Mouse (Mus musculus) neural tube, postnatal 0 days (tissue): ENCODE data around the gene Zkscan3. TPM values are rescaled to one million over a fixed set of nuclear protein-coding genes. Genes with fewer than 3 reads are reported as not detected.

Source experiments
- microRNA counts: library from miRNA; unstranded; fragments of <30 nt; microRNA quantifications from one replicate; lab custom pipeline; 2015
- microRNA-seq: library from miRNA; unstranded; fragments of <30 nt; microRNA quantifications from one replicate; pipeline ENCODE4, GENCODE M21; 2016
- polyA plus RNA-seq: library from polyadenylated mRNA; unstranded; fragments of >200 nt; fragmentation: Nextera tagmentation; extraction: Ambion mirVana; gene quantifications from 2 replicates; pipeline ENCODE4 v1.2.1, GENCODE M21; 2015

Zkscan3 gene
- 44.7 and 45.6 TPM in 2 replicates for polyA plus RNA-seq

GRCm38 (mm10) chr13:21402287-21402846, at the start of gene Zkscan3:
Gene Zkscan3, minus strand, starts transcription at chr13:21402755.

GRCm38 (mm10) chr13:21440503-21441206, 38.1 kb upstream of the Zkscan3 start, which contains the start of gene Pgbd1:
Gene Pgbd1, minus strand, starts transcription at chr13:21441058.

GRCm38 (mm10) chr13:21362621-21363248, 39.8 kb downstream of the Zkscan3 start, which contains the start of gene Zscan12:
Gene Zscan12, plus strand, starts transcription at chr13:21362820.

GRCm38 (mm10) chr13:21346610-21347009, 55.9 kb downstream of the Zkscan3 start, which contains the start of gene Olfr1367:
Gene Olfr1367, plus strand, starts transcription at chr13:21346910.

MicroRNA genes within 50 kb of the gene (microRNA counts, 519-probe panel; counts per million panel counts)
- microRNA mmu-miR-1896 (lab: Ali Mortazavi, UCI) = 40.5 counts per million

Small RNA genes within 50 kb of the gene (microRNA-seq; reads per million reads assigned to microRNA genes)
- gene Mir1896 (not detected), gene Mir6942 (not detected)

Other genes starting within 250 kb of the Zkscan3 start
- 66.3 and 68.1 TPM in 2 replicates for gene Trim27, start 223.3 kb downstream of the Zkscan3 start, polyA plus RNA-seq
- gene Gpx5, start 110.0 kb downstream of the Zkscan3 start, polyA plus RNA-seq = not detected in 2 replicates
- 0.51 and 0.79 TPM in 2 replicates for gene Gpx6, start 90.6 kb downstream of the Zkscan3 start, polyA plus RNA-seq
- gene Olfr1367, start 55.8 kb downstream of the Zkscan3 start, polyA plus RNA-seq = not detected in 2 replicates
- gene Zscan12, start 39.9 kb downstream of the Zkscan3 start, polyA plus RNA-seq = 7.2 and 7.6 TPM in 2 replicates
- 1.4 and 1.9 TPM in 2 replicates for gene Pgbd1, start 38.3 kb upstream of the Zkscan3 start, polyA plus RNA-seq
- gene Zscan26, start 51.0 kb upstream of the Zkscan3 start, polyA plus RNA-seq = 20.9 and 22.4 TPM in 2 replicates
- gene Nkapl, start 65.8 kb upstream of the Zkscan3 start, polyA plus RNA-seq = 3.3 and 4.2 TPM in 2 replicates
- gene Zkscan4, start 76.2 kb upstream of the Zkscan3 start, polyA plus RNA-seq = 7.6 and 9.4 TPM in 2 replicates
- gene Gm10065, start 76.7 kb upstream of the Zkscan3 start, polyA plus RNA-seq = not detected in 2 replicates
- 0.37 and 0.65 TPM in 2 replicates for gene AK157302, start 92.5 kb upstream of the Zkscan3 start, polyA plus RNA-seq
- 9.1 and 11.5 TPM in 2 replicates for gene Gm11273, start 98.7 kb upstream of the Zkscan3 start, polyA plus RNA-seq
- 3.5 and 4.0 TPM in 2 replicates for gene Zkscan8, start 128.4 kb upstream of the Zkscan3 start, polyA plus RNA-seq
- gene Olfr1366, start 140.1 kb upstream of the Zkscan3 start, polyA plus RNA-seq = 0.14 and 0.17 TPM in 2 replicates
- 0.09 and 0.11 TPM in 2 replicates for gene Olfr1535, start 157.1 kb upstream of the Zkscan3 start, polyA plus RNA-seq
- not detected in 2 replicates for gene Olfr1364, start 179.0 kb upstream of the Zkscan3 start, polyA plus RNA-seq
- gene Olfr1362, start 211.3 kb upstream of the Zkscan3 start, polyA plus RNA-seq = not detected in 2 replicates
- gene Olfr11, start 239.8 kb upstream of the Zkscan3 start, polyA plus RNA-seq = not detected in 2 replicates